Mouse (Mus musculus) c-Kit-positive CD71-positive TER-119-positive erythroid progenitor cells, embryonic 14.5 days (primary cell): ENCODE data around the gene Lrp6.

Experiments used
- DNase-seq: peaks from one replicate; pipeline ENCODE4 v3.0.0-alpha.2; 2013; ENCODE audit warnings: low spot score

Lrp6 gene

GRCm38 (mm10) chr6:134566818-134567485 is at the start of gene Lrp6:
Gene Lrp6, minus strand, starts transcription at chr6:134566965.
- DNase-seq: peak; percentile 69

GRCm38 (mm10) chr6:134614723-134615648 is 48.2 kb upstream of the Lrp6 start:
- peak; percentile 74 for DNase-seq

DNA sequence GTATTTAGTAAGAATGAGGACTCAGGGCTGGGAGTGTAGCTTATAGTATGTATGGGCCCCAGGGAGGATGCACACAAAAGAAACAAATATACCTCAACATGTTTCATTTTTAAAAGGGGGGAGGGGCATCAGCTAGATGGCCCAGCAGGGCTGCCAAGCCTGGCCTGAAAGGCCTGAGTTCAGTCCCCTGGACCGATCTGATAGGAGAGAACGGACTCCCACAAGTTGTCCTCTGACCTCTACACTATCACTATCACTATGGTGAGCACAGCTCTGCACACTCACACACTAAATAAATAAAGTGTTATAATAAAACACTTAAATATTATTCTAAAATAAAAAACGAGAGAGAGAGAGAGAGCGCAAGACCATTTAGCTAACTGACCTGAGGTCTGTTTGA is 47.6 kb upstream of the Lrp6 start:
- DNase-seq: no peak

DNA sequence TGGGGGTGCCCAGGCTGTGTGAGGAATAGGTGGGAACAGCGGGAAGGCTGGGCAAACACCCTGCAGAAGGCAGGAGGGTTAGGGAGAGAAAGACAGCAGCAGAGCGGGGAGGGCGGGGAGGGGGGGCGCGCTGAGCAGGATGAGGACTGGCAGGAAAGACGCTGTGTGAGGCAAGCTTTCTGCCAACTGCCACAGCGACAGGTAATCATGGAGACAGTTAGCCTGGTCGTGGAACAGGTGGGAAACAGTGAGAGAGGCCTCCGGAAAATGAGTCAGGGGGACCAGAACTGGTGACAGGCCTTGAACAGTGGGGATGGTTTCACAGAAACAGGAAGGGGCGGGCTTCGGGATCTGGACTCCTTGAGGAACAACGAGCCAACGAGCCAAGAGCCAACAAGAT is 45.1 kb upstream of the Lrp6 start:
- DNase-seq: no peak

DNA sequence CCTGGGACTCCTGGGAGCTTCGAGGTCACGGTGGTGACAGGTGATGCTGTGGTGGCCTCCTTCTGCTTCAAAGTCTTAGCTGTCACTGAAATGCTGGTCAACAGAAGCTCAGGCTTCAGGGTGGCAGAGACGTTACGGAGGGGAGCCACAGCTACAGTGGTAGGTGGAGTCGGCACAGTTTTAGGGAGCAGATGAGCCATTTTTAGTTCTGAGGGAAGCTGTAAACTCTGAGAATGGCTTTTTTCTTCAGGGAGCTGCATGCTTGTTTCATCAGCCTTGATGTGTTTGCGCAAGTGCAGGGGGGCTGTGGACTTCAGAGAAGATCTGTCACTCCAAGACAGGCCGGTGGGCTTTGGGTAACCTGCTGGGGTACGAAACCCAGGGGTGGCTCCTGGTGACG is 43.6 kb upstream of the Lrp6 start:
- DNase-seq: no peak

- DNase-seq: no peak
These were observed 40.4 kb upstream of the Lrp6 start for GRCm38 (mm10) chr6:134606949-134607746.

DNA sequence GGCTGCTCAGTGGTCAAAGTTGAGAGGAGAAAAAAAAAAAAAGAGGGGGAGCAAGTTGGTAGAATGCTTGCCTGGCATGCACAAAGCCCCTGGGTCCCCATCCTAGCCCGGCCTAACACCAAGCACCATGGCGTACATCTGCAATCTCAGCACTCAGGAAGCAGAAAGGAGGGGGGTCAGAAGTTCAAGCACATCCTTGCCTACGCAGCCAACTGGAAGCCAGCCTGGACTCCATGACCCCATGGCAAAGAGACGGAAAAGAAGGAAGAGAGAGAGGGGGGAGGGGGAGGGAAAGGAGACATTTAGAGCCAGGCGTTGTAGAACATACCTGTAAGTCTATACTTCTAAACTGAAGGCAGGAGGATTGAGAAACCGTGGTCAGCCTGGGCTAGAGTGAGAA is 39.8 kb upstream of the Lrp6 start:
- no peak for DNase-seq

DNA sequence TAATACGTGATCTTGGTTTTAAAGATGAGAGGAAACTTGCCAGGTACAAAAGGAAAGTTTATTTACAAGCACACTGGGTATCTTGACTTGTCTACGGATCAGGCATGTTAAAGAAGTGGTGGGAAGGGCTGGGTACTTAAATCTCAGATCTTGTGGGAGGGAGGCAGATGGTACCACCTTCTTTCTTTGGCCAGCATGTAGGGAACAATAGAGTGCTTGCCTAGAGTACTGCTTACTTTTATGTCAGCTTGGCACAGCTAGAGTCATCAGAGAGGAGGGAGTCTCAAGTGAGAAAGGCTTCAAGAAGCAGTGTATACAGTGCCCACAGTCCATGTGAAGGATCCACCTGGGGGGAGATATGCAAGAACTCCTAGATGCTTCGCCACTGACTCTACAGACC is 38.4 kb upstream of the Lrp6 start:
- no peak for DNase-seq

GRCm38 (mm10) chr6:134602371-134603003 is 35.7 kb upstream of the Lrp6 start:
- no peak for DNase-seq

GRCm38 (mm10) chr6:134601766-134602165 is 35.0 kb upstream of the Lrp6 start:
- no peak for DNase-seq

GRCm38 (mm10) chr6:134601130-134601529 is 34.4 kb upstream of the Lrp6 start:
- DNase-seq: no peak

- no peak for DNase-seq
These were observed 32.5 kb upstream of the Lrp6 start for GRCm38 (mm10) chr6:134599239-134599638.

DNA sequence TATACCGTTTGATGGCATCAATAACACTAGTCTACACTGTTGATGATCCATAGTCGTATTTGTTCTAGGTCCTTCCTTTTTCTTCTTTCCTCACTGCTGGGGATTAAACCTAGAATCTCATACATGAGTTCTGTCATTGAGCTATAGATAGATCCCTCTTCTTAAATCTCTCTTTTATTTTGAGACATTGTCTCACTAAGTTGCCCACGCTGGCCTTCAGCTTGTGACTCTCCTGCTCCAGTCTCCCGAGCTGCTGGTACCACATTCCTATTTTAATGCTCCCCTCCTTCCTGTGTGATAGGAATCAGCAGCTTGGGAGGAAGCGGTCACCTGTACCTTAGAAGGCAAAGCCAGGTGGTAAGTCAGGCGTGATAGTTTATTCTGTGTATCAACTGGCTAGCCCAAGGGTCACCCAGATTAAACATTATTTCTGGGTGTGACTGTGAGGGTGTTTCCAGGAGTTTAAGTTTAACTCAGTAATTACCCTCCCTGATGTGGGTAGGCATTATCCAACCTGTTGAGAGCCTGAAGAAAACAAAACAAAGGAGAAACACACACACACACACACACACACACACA is 31.0 kb upstream of the Lrp6 start:
- DNase-seq: no peak

DNA sequence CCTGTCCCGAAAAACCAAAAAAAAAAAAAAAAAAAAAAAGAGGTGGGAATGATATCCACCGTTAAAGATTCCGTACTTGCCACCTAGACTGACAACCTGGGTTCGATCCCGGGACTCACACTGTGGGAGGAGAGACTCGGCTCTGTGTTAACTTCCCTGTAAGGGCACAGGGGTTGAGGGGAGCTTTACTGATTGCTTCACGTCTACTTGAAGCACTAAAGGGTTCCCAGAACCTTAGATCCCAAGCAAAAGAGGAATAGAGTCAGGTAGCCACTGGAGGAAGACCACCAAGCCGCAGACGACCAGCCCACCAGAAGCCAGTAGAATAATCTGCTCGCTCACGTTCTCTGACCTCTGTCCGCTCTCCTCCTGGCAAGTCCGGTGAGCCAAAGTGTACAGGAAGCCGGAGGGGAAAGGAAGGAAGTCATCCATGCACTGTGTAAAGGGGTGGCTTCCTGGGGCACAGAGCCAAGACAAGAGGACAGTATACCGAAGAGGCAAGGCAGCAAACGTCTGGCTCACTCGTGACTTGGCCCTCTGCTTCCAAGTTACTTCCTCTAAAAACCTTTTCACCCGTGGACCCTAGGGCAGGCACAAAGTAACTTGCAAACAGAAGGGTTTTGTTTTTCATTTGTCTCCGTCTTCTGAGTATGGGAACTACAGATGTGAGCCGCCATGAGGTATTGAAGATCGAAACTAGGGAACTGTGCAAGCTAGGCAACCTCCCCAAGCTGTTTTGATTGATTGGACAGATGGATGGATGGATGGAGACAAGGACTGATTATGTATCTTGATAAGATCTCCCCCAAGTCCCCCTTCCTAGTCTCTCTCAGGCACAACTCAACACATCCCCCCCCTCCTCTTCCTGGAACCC is 28.0 kb upstream of the Lrp6 start:
- no peak for DNase-seq

DNA sequence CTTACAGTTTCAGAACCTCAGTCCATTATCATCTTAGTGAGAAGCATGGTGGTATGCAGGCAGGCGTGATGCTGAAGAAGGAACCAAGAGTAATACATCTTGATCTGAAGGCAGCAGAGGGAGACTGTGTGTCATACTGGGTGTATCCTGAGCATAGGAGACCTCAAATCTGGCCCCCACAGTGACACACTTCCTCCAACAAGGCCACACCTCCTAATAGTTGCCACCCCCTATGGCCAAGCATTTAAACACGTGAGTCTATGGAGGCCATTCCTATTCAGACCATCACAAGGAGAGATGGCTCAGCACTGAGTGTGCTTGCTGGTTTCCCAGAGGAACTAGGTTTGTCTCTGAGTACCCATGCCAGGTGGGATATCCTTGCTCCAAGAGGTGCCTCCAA is 24.8 kb upstream of the Lrp6 start:
- DNase-seq: no peak

DNA sequence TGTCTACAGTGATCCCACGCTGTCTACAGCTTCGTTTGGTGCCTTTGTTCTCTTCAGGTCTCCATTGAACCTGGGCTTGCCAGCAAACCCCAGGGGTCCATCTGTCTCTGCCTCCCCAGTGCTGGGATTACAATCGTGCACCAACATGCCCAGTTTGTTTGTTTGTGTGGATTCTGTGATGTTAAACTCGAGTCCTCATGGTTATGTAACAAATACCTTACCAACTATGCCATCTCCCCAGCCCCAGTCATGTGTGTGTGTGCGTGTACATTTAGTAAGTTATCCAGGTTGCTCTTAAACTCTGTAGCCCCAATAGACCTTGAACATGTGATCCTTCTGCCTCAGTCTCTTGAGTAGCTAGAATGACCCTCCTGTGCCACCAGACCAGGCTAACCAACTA is 19.5 kb upstream of the Lrp6 start:
- DNase-seq: no peak

GRCm38 (mm10) chr6:134584616-134585015 is 17.9 kb upstream of the Lrp6 start:
- no peak for DNase-seq

GRCm38 (mm10) chr6:134582110-134582509 is 15.3 kb upstream of the Lrp6 start:
- DNase-seq: no peak

DNA sequence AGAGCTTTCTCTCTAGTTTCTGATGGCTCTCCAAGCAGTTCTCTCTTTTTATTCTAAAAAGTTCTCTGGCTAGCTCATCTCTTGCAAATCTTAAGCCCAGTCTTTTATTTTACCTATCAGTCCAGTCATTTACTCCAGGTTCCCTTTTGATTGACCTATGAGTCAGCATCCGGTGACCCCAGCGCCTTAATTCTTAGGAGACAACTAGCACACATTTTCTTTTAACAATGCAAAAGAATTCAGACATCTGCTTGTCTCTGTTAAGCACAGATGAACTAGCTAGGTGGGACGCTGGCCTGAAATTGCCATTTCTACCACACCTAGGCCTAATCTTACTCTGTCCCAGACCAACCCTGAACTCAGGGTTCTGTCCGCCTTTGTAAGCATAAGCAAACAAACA is 12.7 kb upstream of the Lrp6 start:
- DNase-seq: no peak

- no peak for DNase-seq
These were observed 11.3 kb upstream of the Lrp6 start for GRCm38 (mm10) chr6:134578039-134578438.

DNA sequence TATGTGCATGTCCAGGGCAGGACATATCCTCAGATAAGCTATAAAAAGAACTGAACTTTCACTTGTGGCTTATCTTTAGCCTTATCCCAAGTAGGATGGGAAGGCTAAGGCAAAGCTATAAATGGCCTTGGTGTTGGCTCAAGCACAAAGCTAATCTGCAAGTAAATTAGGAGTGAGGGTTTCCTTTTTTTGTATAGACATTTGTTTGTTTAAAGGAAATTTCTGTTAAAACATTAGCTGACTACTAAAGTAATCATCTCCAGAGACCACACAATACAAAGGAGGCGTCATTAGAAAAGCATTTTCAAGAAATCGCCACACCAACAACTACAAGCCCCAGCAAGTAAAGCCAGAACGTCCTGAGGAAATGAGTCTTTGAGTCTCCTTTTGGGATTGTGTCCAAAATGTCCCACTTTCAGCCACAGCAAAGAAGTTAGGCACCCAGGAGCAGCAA is 8.6 kb upstream of the Lrp6 start:
- DNase-seq: no peak
